Comparison of ENCODE assay signal across 10 mouse cellular contexts in genomic region chr16:49892945-49893344, GRCm38 (mm10).
DNase-seq lines count a peak whose midpoint lies in the region; TF ChIP-seq lines count a peak whose summit lies in the region.
"Had no signal": no experiment of that assay in that cellular context is flagged by ENCODE, and none has a peak within 500 bp of the region (broad histone marks: within the 10 kb centered on the region; RNA-seq: fewer than 3 reads in every experiment).

No protein-coding gene starts in this region.

- TF ChIP-seq POLR2A in lung, adult 2 months (IDR thresholded peaks at IDR 0.05; ENCODE audit: borderline replicate concordance, extremely low read depth, low read depth, low read length), result no peak

- 73% methylated on average over 2 of the region's 2 CpGs for WGBS in lung, adult 2 months

- peak; percentile 69 for TF ChIP-seq CTCF in lung, adult 2 months (IDR thresholded peaks at IDR 0.05; ENCODE audit: insufficient read depth, low read length)

- peaks cover 8% of the 10 kb centered on the region; the same call in 1 of the 2 replicates for H3K4me1 ChIP-seq in lung, adult 2 months (ENCODE audit: control insufficient read depth, insufficient read depth, low read length)

- DNase-seq in adrenal gland, postnatal 14 days, result peak; percentile 42
- DNase-seq in adrenal gland, adult 18-20 months (ENCODE audit: low spot score in 2 of 2), result no peak
- no peak for DNase-seq in lung, adult 2 months
- no peak for DNase-seq in lung, postnatal 25 days (ENCODE audit: low spot score)
- DNase-seq in lung, postnatal 10 days, result peak; percentile 33
- peak; percentile 72 for DNase-seq in thymus, postnatal 14 days
- DNase-seq in left cerebral cortex, adult 9 months (ENCODE audit: low spot score in 2 of 2), result no peak
- DNase-seq in retina, embryonic 14.5 days (ENCODE audit: low spot score), result no peak

- no peak overlapping the region for H3K4me3 ChIP-seq in lung, adult 2 months (replicated peaks; ENCODE audit: extremely low read depth, low read depth, low read length)
- H3K4me3 ChIP-seq: erythroblast, embryonic 14.5 days; limb, embryonic 12.5 days had no signal

Comparison
In these comparisons a context has a peak if more than half of its experiments do, and no peak if none do; other contexts are left out.
1. DNase-seq: peak in adrenal gland, postnatal 14 days (single experiment), lung, postnatal 10 days (single experiment) and thymus, postnatal 14 days (single experiment); none in adrenal gland, adult 18-20 months (0 of 2), lung, adult 2 months (single experiment), lung, postnatal 25 days (single experiment), left cerebral cortex, adult 9 months (0 of 2) and retina, embryonic 14.5 days (single experiment).